Mouse (Mus musculus): ENCODE measurements around the gene Ipcef1. TPM values are rescaled to one million over a fixed set of nuclear protein-coding genes. Genes with fewer than 3 reads are reported as not detected.

Ipcef1 gene
- total RNA-seq, 2 experiments from 2014 or later = 82.6 to 104 TPM

DNA sequence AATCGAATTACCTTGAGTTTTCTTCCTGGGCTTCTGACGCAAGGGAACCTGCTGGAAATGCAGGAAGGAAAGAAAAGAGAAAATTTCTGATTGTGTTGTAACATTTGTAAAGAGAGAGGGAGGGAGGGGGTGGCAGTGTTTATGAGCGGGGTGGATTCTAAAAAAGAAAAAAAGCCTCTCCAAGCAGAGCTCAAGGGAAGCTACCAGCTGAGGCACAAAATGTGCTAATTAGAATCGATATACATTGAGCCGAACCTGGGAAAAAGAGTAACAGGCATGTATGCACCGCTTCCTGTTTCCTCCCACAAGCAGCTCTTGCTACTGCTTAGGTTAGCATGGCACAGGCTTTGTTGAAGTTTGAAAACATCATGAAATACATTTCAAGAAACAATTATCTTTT lies 72.0 kb downstream of the Ipcef1 start:
- DNase-seq (ENCODE audit: low spot score in 2 of 2) = peak; percentile 21 to 72
- intact Hi-C loops (cut with DNase I) = loop anchor here (1.0 kb wide), 2 partner anchors 44 to 64 kb away; no protein-coding TSS in a partner anchor

DNA sequence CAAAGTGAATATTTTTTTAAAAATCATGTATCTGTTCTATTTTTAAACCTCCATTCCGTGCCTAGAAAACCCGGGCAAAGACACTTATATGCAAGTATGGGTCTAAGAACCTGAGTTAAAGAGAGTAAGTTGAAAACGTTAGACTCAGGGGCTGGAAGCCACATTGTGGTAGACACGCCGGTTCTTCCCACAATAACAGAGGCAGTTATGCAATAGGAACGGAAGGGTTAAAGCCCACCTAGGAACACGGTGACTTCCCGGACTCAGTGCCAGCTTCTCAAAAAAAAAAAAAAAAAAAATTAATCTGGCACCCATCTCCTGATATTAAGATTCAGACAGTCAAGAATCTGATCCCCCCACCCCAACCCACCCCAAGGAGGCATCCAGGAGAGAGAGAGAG lies 72.5 kb downstream of the Ipcef1 start:
- intact Hi-C loops (cut with DNase I) = loop anchor here (1.0 to 5.0 kb wide), 3 partner anchors 43 to 82 kb away; no protein-coding TSS in a partner anchor
- peak in 1 of 2 experiments; percentile 23 for DNase-seq (ENCODE audit: low spot score in 2 of 2)

DNA sequence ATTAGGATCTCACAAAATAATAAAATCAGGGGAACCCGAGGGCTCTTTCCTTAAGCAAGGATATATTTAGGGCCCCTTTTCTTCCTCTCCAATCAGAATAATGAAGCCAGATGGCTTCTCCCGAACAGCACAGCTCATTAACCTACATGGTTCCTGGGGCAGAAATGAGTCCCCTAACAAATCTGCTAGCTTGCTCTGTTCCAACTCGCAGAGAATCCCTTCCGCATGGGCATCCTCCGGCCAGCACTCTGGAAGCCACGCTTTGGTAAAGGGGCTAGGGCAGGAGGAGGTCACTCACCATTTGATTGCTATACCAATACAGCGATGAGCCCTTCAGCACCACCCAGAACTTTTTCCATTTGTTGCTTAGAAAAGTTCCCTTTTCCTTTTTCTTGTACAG lies 73.1 kb downstream of the Ipcef1 start:
- no peak for DNase-seq (ENCODE audit: low spot score in 2 of 2)
- intact Hi-C loops (cut with DNase I) = loop anchor here (5.0 kb wide), 1 partner anchor 82 kb away; no protein-coding TSS in a partner anchor

DNA sequence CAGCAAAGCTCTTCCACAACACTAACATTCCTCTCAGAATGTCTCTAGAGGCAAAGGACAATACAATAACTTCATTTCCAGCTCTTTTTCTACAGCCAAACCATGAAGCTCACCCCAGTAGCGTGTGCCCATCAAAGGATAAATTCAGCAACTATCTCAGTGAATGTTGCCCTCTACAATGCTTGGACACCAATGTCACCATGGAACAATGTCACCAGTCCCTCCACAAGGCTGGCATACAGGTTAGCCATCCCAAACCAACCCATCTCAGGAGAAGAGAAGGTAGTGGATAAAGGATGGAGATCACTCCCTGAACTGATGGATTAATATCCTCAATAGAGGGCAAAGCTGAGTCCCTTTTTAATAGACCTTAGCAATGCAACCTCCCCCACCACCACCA lies 73.5 kb downstream of the Ipcef1 start:
- intact Hi-C loops (cut with DNase I) = loop anchor here (5.0 kb wide), 1 partner anchor 81 kb away; no protein-coding TSS in a partner anchor

DNA sequence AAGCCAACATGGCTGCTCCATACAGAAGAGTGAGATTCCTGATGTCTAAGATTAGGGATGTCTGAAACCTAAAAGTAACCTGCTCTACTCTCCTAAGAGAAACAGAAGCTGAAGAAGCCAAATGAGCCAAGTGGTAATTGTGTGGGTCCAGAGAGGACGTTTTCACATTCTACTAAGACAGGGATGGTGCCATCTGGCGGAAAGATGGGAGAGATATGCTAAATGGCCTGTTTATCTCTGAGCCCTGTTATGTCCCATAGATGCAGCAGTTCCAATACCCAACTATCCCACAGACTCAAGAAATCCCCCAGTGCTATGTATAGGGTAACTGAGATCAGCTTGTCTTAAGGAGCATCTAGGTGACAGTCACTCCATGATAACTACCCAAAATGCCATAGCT lies 74.4 kb downstream of the Ipcef1 start:
- peak in 1 of 2 experiments; percentile 72 for DNase-seq (ENCODE audit: low spot score in 2 of 2)

More for the DNA sequence above, 73.5 kb downstream of the Ipcef1 start:
- DNase-seq (ENCODE audit: low spot score in 2 of 2) = no peak

DNA sequence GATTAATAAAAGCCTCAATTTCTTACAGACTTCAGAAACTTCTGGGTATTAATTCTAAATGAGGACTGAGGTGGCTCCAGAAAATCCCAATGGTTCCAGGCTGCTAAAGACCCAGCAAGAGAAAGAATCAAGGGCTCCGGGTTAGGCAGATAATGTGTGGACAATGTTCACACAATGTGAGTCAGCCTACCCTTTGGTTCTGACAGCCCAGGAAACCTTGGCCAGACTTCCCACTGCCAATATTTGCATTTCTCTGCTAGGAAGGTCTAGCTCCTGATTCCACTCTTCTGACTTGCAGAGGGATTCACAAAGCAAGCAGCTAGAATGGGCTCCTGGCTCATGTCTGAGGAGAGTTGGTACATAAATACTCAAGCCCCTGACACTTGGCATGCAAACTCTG lies 83.9 kb downstream of the Ipcef1 start:
- no peak for DNase-seq (ENCODE audit: low spot score in 2 of 2)

More for the DNA sequence above, 74.4 kb downstream of the Ipcef1 start:
- intact Hi-C loops (cut with DNase I) = loop anchor here (5.0 kb wide), 1 partner anchor 81 kb away; no protein-coding TSS in a partner anchor

DNA sequence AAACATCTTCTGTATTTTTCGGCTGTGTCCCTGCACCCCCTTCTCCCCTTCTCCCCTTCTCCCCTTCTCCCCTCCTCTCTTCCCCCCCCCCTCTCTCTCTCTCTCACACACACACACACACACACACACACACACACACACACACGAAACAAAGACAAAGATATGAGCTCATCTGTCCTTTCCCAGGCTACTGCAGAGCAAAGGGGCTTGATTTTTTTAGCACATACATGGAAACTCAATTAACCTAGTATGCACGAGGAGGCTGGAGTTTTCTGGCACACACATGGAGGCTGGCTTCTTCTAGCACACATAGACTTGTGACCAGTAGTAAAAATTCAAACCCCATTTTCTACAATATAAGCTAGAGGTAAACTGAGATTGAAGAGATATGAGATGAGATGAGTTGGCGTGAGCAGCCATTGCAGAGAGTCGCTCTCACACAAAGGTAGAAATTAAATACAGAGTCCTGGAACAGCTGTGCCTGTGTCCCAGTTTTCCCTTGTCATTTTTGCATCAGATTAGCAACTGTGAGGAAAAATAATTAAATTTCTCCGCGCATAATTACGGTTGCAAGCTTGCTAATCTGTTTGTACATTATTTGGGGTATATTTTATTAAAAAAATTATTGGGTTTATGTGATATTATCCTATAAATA lies 84.6 kb downstream of the Ipcef1 start:
- intact Hi-C loops (cut with DNase I) = no loop called here
- no peak for DNase-seq (ENCODE audit: low spot score in 2 of 2)

More for the DNA sequence above, 83.9 kb downstream of the Ipcef1 start:
- intact Hi-C loops (cut with DNase I) = no loop called here

DNA sequence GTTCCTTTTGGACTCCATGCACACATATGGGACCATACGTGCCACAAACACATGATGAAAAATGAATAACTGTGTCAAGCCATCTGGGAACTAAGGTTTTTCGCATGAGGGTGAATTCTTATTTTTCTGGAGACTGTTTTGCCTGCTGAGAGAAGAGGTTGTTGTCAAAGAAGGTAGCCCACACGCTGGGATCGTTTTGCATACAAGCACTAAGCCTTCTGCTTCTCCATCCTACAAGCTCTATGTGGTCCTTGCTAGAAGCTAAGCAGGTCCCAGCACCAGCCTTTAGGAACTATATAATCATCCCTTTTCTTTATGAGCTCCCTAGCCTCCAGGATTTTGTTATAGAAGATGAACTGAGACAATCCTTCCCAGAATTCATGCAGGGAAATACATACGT lies 93.5 kb downstream of the Ipcef1 start:
- intact Hi-C loops (cut with DNase I) = no loop called here
- DNase-seq (ENCODE audit: low spot score in 2 of 2) = no peak

DNA sequence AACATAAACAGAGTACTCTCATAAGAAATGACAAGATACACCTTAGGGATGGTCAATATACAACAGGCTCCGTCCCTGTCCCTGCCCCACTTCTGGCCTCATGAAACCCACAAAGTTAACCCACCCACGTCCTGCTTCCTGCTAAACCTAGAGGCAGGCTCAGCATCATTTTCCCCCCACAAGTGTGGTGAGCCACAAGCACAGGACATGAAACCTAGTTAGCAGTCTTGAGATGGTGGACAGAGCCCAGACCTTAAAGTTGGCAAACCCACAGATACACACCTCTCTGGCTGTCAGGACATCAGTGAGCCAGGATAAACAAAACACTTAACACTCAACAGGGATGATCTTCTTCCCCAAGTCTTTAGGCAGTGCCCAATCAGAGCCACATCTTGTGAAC lies 95.9 kb downstream of the Ipcef1 start:
- intact Hi-C loops (cut with DNase I) = no loop called here

DNA sequence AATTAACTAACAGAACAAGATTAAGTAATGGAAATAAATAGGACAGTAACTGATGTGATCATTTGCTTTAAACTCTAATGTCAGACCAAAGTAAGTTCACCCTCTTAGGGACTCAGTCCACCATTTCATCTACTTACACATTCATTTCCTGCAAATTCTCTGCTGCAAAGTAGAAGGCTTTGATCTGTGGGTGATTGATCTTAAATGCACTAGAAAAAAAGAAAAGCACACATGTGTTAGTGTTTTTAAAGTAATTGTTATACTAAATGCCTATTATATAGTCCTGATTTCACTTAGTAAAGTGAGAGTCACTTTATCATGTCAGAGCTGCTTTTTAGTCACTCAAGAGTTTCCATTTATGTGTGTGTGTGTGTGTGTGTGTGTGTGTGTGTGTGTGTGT lies 97.7 kb downstream of the Ipcef1 start:
- intact Hi-C loops (cut with DNase I) = no loop called here
- DNase-seq (ENCODE audit: low spot score in 2 of 2) = no peak

More for the DNA sequence above, 95.9 kb downstream of the Ipcef1 start:
- DNase-seq (ENCODE audit: low spot score in 2 of 2) = no peak

DNA sequence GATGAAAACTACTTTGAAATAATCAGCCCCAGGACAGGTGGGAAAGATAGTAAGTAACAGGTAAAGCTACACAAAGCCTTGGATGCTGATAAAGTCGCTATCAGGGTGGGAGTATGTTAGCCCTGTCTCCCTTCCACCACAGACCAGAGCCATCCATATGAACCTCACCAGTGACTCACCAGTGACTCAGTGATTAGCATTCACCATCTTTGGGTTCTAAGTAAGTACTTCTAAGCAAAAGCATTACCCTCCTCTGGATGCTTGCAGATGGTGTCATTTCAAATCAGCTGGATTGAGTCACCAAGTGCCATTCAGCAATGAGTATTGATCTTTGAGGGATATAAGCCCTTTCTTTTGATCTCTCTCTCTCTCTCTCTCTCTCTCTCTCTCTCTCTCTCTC lies 99.2 kb downstream of the Ipcef1 start:
- peak in 1 of 2 experiments; percentile 42 for DNase-seq (ENCODE audit: low spot score in 2 of 2)
- intact Hi-C loops (cut with DNase I) = no loop called here

DNA sequence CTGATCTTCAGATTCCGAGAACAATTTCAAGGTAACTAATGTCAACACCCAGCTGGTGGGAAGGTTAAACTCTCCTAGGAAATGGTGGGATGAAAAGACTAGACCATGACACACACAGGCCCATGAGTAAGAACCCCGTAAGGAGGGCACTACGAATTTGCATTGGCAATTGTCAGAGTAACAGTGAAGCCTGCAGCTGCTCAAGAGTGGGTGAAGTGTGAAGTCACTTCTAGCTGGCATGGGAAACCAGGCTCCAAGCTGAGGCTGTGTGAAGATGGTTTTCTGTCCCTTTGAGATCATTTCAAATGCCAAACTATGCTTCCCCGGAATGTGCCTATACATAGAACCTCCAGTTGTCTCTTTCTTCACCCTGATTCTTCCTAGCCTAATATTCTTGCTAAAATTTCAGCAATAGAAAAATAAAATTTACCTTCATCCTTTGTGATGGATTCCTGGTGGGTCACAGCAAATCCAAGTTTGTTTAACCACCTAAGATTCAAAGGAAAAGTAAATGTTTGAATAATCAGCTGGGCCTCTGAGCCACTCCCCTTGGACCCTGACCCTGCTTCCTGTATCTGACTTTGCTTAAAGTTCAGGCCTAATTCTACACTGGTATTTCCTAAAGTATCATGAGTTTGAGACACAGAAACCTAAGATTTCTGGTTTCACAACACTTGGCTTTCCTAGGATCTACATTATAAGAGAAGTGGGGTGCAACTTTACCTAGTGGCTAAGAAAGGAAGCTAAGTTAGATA lies 115.4 kb downstream of the Ipcef1 start:
- intact Hi-C loops (cut with DNase I) = loop anchor here (1.0 to 2.0 kb wide), 3 partner anchors 21 to 43 kb away; no protein-coding TSS in a partner anchor

DNA sequence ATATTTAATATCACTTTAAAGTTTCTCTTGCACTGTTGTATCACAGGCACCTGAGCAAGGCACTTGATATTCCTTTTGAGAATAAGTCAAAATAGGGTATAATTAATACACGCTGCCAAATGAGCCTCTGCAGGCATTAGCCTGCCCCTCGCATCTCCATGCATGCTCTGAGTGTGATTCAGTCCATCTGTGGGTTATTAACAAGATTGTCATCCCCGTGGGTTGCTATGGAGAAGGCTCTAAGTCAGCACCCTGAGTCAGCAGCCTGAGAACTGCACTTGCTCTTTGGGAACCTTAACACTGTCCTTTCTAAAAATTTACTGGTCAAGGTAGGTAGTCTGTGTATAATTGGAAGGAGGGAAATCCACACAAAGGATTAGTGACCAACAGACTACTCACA lies 117.5 kb downstream of the Ipcef1 start:
- DNase-seq (ENCODE audit: low spot score in 2 of 2) = no peak
- intact Hi-C loops (cut with DNase I) = no loop called here

More for the DNA sequence above, 115.4 kb downstream of the Ipcef1 start:
- peak; percentile 61 to 96 for DNase-seq (ENCODE audit: low spot score in 2 of 2)

DNA sequence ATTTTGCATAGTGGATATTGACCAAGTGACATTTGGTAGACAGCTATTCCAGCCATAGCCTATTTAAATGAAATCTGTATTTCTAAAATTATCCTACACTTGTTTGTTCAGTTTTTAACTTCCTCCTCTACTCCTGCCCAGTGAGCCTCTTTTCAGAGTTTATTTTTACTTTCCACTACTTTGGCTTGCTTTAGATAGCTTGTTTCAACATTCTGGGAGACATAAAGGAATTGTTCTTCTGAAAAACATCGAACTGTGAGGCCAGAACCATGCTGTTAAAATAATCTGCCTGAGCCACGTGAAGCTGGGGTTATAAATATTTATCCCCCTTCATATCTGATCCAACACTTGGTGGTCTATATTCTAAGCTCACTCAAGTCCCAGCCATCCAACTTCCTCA lies 121.4 kb downstream of the Ipcef1 start:
- intact Hi-C loops (cut with DNase I) = loop anchor here (1.0 kb wide), 1 partner anchor 22 kb away; no protein-coding TSS in a partner anchor

DNA sequence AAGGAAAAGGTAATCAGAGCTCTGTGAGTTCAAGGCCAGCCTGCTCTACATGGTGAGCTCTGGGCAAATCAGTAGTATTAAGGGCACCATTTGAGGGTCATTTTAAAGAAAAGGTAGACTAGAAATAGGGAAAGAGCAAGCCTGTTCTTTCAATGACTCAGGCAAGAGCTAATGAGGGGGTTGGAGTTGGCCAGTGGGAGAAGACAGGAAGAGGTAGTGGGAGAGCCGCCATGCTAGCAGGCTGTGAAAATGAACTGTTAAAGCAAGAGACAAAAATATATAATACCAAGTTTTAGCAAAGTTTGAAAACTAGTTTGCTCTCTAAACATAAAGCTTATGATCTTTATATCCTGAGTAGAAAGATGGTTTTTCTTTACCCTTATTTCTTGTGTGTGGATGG lies 121.9 kb downstream of the Ipcef1 start:
- intact Hi-C loops (cut with DNase I) = loop anchor here (1.0 kb wide), 1 partner anchor 21 kb away; no protein-coding TSS in a partner anchor
- DNase-seq (ENCODE audit: low spot score in 2 of 2) = peak in 1 of 2 experiments; percentile 85

More for the DNA sequence above, 121.4 kb downstream of the Ipcef1 start:
- DNase-seq (ENCODE audit: low spot score in 2 of 2) = peak in 1 of 2 experiments; percentile 71

DNA sequence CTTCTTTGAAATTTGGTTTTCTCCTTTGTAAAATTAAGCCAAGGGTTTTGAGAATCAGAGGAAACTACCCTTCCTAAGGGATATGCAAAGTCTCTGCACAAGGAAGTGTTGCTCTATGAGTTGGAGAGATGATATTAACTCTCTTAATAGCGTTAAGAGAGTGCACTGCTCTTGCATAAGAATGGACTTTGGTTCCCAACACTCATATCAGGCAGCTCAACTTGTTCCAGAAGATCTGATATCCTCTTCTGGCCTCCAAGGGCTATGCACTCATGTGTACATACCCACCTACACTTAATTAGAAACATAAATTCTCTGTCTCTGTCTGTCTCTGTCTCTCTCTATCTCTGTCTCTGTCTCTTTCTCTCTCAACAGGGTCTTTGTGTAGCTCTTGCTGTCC lies 123.4 kb downstream of the Ipcef1 start:
- DNase-seq (ENCODE audit: low spot score in 2 of 2) = no peak
- intact Hi-C loops (cut with DNase I) = no loop called here

DNA sequence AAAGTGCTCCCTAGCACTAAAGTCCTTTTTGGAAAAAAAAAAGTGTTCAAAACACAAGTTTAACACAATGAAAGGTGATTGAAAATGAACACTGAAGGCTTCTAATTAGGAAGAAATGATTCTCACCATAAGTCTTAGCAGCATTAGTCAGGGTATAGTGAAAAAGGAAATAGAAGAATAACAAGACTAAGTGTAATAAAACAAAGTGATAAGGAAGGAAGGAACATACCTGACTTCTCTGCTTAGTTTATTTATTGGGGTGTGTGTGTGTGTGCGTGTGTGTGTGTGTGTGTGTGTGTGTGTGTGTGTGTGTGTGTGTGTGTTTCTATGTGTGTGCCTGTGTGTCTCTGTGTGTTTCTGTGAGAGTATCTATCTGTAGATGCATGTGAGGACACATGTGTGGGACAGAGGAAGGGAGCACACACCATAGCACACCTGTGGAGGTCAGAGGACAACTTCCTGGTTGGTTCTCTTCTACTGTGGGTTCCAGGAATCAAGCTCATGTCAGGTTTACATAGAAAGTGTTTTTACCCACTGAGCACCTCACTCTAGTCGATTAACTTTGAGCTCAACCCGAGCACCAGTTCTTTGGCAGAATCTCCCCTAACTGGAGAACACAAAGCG lies 124.6 kb downstream of the Ipcef1 start:
- intact Hi-C loops (cut with DNase I) = no loop called here

DNA sequence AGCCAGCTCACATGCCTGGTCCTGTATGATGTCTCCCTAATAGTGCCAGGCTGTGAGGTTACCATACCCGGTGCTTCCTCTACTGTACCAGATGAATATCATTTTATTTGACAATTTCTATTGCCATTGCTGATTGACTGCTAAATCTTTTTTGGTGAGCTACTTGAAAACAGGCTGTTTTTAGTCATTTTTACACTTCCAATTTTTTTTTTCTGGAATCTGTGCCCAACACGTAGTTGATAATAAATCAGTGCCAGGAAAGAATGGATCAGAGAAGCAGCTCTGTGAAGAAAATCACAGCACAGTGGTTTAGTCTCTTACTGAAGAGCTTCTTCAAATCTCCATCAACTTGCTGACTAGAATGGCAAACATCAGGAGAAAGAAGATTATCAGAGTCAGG lies 125.6 kb downstream of the Ipcef1 start:
- peak in 1 of 2 experiments; percentile 66 for DNase-seq (ENCODE audit: low spot score in 2 of 2)
- intact Hi-C loops (cut with DNase I) = no loop called here

More for the DNA sequence above, 124.6 kb downstream of the Ipcef1 start:
- DNase-seq (ENCODE audit: low spot score in 2 of 2) = no peak

DNA sequence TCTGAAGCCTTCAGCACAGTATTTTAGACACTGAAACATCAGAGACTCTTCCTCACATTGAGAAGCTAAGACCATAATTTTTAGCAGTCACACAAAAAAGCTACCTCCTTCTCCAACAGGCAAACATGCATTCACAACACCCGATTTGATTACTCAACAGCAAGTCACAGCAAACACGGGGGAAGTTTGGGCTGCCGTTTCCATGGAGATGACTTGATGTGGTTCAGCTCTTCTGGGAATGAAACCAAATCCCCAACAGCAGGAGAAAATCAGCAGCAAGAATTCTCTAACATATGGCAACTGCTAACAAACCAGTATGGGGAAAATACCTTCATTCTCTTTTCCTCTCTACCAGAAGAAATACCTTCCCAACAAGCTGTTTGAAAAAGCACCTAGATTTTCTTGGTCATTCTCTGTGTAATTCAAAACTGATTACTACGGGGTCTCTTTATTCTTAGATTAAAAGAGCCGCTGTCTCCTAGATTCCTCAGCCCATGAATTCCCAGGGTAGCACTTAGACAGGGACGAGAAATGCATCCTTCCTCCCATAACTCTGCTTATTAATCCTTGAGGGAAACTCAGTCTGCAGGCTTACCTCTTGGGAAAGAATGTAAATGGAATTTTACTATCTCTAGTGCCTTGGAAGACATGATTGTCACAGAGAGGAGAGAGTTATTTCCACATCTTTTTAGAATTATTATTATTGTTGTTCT lies 135.6 kb downstream of the Ipcef1 start:
- intact Hi-C loops (cut with DNase I) = loop anchor here (1.0 kb wide), 2 partner anchors 20 to 64 kb away; no protein-coding TSS in a partner anchor

More for the DNA sequence above, 135.6 kb downstream of the Ipcef1 start:
- peak; percentile 79 to 97 for DNase-seq (ENCODE audit: low spot score in 2 of 2)
